ENCODE assay signal across 8 mouse cellular contexts in the genomic region with DNA sequence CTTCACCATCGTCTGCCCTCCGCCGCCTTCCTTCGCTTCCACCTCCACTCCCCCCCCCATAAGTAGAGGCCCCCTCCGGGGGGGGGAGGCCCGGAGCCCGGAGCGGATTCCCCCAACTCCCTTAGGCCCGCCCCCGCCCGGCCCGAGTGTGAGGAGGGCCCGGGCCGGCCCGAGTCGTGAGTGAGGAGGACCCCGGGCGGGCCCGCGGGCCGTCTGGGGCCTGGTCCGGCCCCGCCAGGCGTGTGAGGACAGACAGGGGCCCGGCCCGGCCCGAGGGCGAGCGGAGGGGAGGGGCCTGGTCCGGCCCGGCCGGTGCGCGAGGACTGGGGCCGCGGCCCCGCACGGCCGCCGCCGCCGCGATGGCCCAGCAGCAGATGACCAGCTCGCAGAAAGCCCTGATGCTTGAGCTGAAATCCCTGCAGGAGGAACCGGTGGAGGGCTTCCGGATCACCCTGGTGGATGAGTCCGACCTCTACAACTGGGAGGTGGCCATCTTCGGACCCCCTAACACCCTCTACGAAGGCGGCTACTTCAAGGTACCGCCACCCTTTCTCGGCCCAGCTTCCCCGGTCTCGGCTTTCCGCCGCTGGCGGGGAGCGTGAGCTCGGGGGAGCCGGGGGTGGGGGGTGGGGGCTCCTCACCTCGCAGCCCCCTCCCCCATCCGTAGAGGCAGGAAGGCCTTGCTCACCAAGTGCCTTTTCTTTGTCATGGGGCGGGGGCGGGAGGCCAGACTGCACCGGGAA. TPM values are rescaled to one million over a fixed set of nuclear protein-coding genes. Genes with fewer than 3 reads are reported as not detected.
A peak's percentile ranks its signal among the peaks of the same experiment; 100 is the strongest.
DNase-seq lines count a peak whose midpoint lies in the region; ATAC-seq and TF ChIP-seq lines count a peak whose summit lies in the region.

Ube2r2 (plus strand) TSS at position 33 of the 743 bp plus-strand sequence.

- peaks cover 1% of the 10 kb centered on the region; the same call in 1 of the 2 replicates for H3K4me1 ChIP-seq in bone marrow, adult 2 months (ENCODE audit: control insufficient read depth, insufficient read depth, low read length)
- H3K4me1 ChIP-seq in heart, embryonic 12.5 days (replicated peaks), result peaks cover 6% of the 10 kb centered on the region; the same call in 1 of the 2 replicates
- peaks cover 21% of the 10 kb centered on the region for H3K4me1 ChIP-seq in kidney, embryonic 16.5 days (ENCODE audit: insufficient read depth, low read length)
- H3K4me1 ChIP-seq in liver, embryonic 13.5 days (replicated peaks), result peaks cover 64% of the 10 kb centered on the region
- H3K4me1 ChIP-seq in stomach, embryonic 16.5 days (ENCODE audit: control insufficient read depth, insufficient read depth, low read length), result 0 out of 2 replicates have a peak, but pooled peaks cover 7% of the 10 kb centered on the region

- peak; percentile 26; the same call in 1 of the 2 replicates for TF ChIP-seq POLR2A in bone marrow, adult 2 months (IDR thresholded peaks at IDR 0.05; ENCODE audit: borderline replicate concordance, control insufficient read depth, low read depth, low read length)

- no peaks in the 10 kb centered on the region for H3K9me3 ChIP-seq in heart, embryonic 12.5 days (replicated peaks)
- H3K9me3 ChIP-seq in kidney, embryonic 16.5 days (ENCODE audit: low read length), result 0 out of 2 replicates have a peak, but pooled peaks cover 3% of the 10 kb centered on the region
- no peaks in the 10 kb centered on the region for H3K9me3 ChIP-seq in liver, embryonic 13.5 days (replicated peaks)
- no peaks in the 10 kb centered on the region for H3K9me3 ChIP-seq in stomach, embryonic 16.5 days (replicated peaks; ENCODE audit: control insufficient read depth, low read length)

- TF ChIP-seq CTCF in bone marrow, adult 2 months (IDR thresholded peaks at IDR 0.05; ENCODE audit: control insufficient read depth, insufficient read depth, low read length), result peak; percentile 13; the same call in 1 of the 2 replicates

- H3K4me3 ChIP-seq in bone marrow, adult 2 months (replicated peaks; ENCODE audit: control insufficient read depth, low read depth, low read length), result peak within 1 kb of the TSS; percentile 76
- peak within 1 kb of the TSS; percentile 93 for H3K4me3 ChIP-seq in heart, embryonic 12.5 days
- H3K4me3 ChIP-seq in kidney, embryonic 16.5 days (ENCODE audit: low read length), result peak within 1 kb of the TSS; percentile 98
- H3K4me3 ChIP-seq in liver, embryonic 13.5 days (replicated peaks), result peak within 1 kb of the TSS; percentile 92
- H3K4me3 ChIP-seq in stomach, embryonic 16.5 days (replicated peaks; ENCODE audit: low read length), result peak within 1 kb of the TSS; percentile 97

- peaks cover 13% of the 10 kb centered on the region for H3K36me3 ChIP-seq in heart, embryonic 12.5 days
- peaks cover 14% of the 10 kb centered on the region for H3K36me3 ChIP-seq in kidney, embryonic 16.5 days (ENCODE audit: insufficient read depth, low read length)
- peaks cover 22% of the 10 kb centered on the region for H3K36me3 ChIP-seq in liver, embryonic 13.5 days
- H3K36me3 ChIP-seq in stomach, embryonic 16.5 days (ENCODE audit: control insufficient read depth, insufficient read depth, low read length), result peaks cover 5% of the 10 kb centered on the region; the same call in 1 of the 2 replicates

- H3K4me2 ChIP-seq in heart, embryonic 12.5 days, result peak within 1 kb of the TSS; percentile 83
- H3K4me2 ChIP-seq in kidney, embryonic 16.5 days (replicated peaks; ENCODE audit: low read depth, low read length), result peak within 1 kb of the TSS; percentile 80
- H3K4me2 ChIP-seq in liver, embryonic 13.5 days, result peak within 1 kb of the TSS; percentile 90
- H3K4me2 ChIP-seq in stomach, embryonic 16.5 days (ENCODE audit: low read depth, low read length), result peak within 1 kb of the TSS; percentile 73

- no peaks in the 10 kb centered on the region for H3K27me3 ChIP-seq in heart, embryonic 12.5 days (replicated peaks)
- H3K27me3 ChIP-seq in kidney, embryonic 16.5 days (ENCODE audit: insufficient read depth, low read length), result no peaks in the 10 kb centered on the region
- H3K27me3 ChIP-seq in liver, embryonic 13.5 days, result no peaks in the 10 kb centered on the region
- no peaks in the 10 kb centered on the region for H3K27me3 ChIP-seq in stomach, embryonic 16.5 days (ENCODE audit: control insufficient read depth, insufficient read depth, low read length)

- ATAC-seq in erythroid progenitor cell, adult 5-6 weeks (replicated peaks; ENCODE audit: low FRiP score, poor library complexity, severe bottlenecking), result 0 out of 2 replicates have a peak, but pooled peaks have one; percentile 13
- peak; percentile 89 for ATAC-seq in heart, embryonic 12.5 days (ENCODE audit: insufficient number of reproducible peaks, low FRiP score)
- ATAC-seq in kidney, embryonic 16.5 days (ENCODE audit: low FRiP score, low TSS enrichment), result peak; percentile 86
- peak; percentile 61 for ATAC-seq in liver, embryonic 13.5 days (ENCODE audit: low read depth)
- ATAC-seq in stomach, embryonic 16.5 days (ENCODE audit: insufficient read depth, low FRiP score), result peak; percentile 81

- under 1% methylated on average over 63 of the region's 65 CpGs for WGBS in bone marrow, adult 2 months
- WGBS in heart, embryonic 12.5 days, result 1% methylated on average over 58 of the region's 65 CpGs
- under 1% methylated on average over 48 of the region's 65 CpGs for WGBS in kidney, embryonic 16.5 days
- WGBS in liver, embryonic 13.5 days (ENCODE audit: insufficient replicate concordance), result under 1% methylated on average over 61 of the region's 65 CpGs
- WGBS in stomach, embryonic 16.5 days, result under 1% methylated on average over 46 of the region's 65 CpGs

- peak within 1 kb of the TSS; percentile 94 for H3K27ac ChIP-seq in bone marrow, adult 2 months (ENCODE audit: control insufficient read depth, insufficient read depth, low read depth, low read length, poor library complexity)
- peak within 1 kb of the TSS; percentile 99 for H3K27ac ChIP-seq in heart, embryonic 12.5 days (ENCODE audit: poor library complexity, severe bottlenecking)
- H3K27ac ChIP-seq in kidney, embryonic 16.5 days (ENCODE audit: low read length), result peak within 1 kb of the TSS; percentile 100
- H3K27ac ChIP-seq in liver, embryonic 13.5 days, result peak within 1 kb of the TSS; percentile 98
- H3K27ac ChIP-seq in stomach, embryonic 16.5 days (ENCODE audit: low read length), result peak within 1 kb of the TSS; percentile 98

- peak; percentile 60 for DNase-seq in CD4-positive helper T cell, adult 2 months (ENCODE audit: low read depth, low spot score)
- peak; percentile 54 for DNase-seq in liver, embryonic 13.5 days
- DNase-seq in natural killer cell, adult 2 months (ENCODE audit: low spot score in 2 of 2), result peak; percentile 44 to 55

- H3K9ac ChIP-seq in heart, embryonic 12.5 days, result peak within 1 kb of the TSS; percentile 96
- peak within 1 kb of the TSS; percentile 100 for H3K9ac ChIP-seq in kidney, embryonic 16.5 days (replicated peaks; ENCODE audit: low read length)
- H3K9ac ChIP-seq in liver, embryonic 13.5 days, result peak within 1 kb of the TSS; percentile 99
- peak within 1 kb of the TSS; percentile 99 for H3K9ac ChIP-seq in stomach, embryonic 16.5 days (ENCODE audit: low read length)

RNA-seq across cellular contexts. Expression of gene Ube2r2, which starts in this region (rescaled TPM):
- 41.2 and 44.4 TPM in 2 replicates for polyA plus RNA-seq in bone marrow, adult 2 months (2011; ENCODE audit: insufficient read depth, insufficient read length, low replicate concordance, missing spikeins)
- total RNA-seq in erythroid progenitor cell, adult 5-6 weeks (2015; ENCODE audit: low replicate concordance), result 108 and 121 TPM in 2 replicates
- total RNA-seq in erythroid progenitor cell, adult 5-6 weeks (2017; ENCODE audit: low replicate concordance), result 64.3 and 82.5 TPM in 2 replicates
- 77.4 and 87.7 TPM in 2 replicates for polyA plus RNA-seq in heart, embryonic 12.5 days (2016; fragmentation: Nextera tagmentation; extraction: Ambion mirVana)
- 76.1 and 86.1 TPM in 2 replicates for polyA plus RNA-seq in kidney, embryonic 16.5 days (2015; fragmentation: Nextera tagmentation; extraction: Ambion mirVana)
- polyA plus RNA-seq in liver, embryonic 13.5 days (2015; fragmentation: Nextera tagmentation; extraction: Ambion mirVana), result 38.9 and 39.9 TPM in 2 replicates
- 54.7 and 59.9 TPM in 2 replicates for polyA plus RNA-seq in stomach, embryonic 16.5 days (2015; fragmentation: Nextera tagmentation; extraction: Ambion mirVana)

Comparison
In these comparisons a context has a peak if more than half of its experiments do, and no peak if none do; other contexts are left out.
1. Peak in every context shown above with its lines: DNase-seq, ATAC-seq, H3K4me3 ChIP-seq and H3K27ac ChIP-seq.
2. ATAC-seq: peak in every context shown above with its lines; median percentile 89 in heart, embryonic 12.5 days; 86 in kidney, embryonic 16.5 days; 81 in stomach, embryonic 16.5 days; 61 in liver, embryonic 13.5 days; 13 in erythroid progenitor cell, adult 5-6 weeks.